ENCODE assay signal across 7 mouse cellular contexts in genomic region chr5:33819876-33820732, GRCm38 (mm10). TPM values are rescaled to one million over a fixed set of nuclear protein-coding genes. Genes with fewer than 3 reads are reported as not detected.
DNase-seq lines count a peak whose midpoint lies in the region; ATAC-seq lines count a peak whose summit lies in the region.

Nsd2 (plus strand) TSS chr5:33820725.

- no peaks in the 10 kb centered on the region for H3K9me3 ChIP-seq in limb, embryonic 10.5 days (replicated peaks)
- no peaks in the 10 kb centered on the region for H3K9me3 ChIP-seq in midbrain, embryonic 13.5 days

- peak within 1 kb of the TSS; percentile 87 for H3K4me2 ChIP-seq in midbrain, embryonic 13.5 days (replicated peaks)

- peak within 1 kb of the TSS; percentile 97 for H3K27ac ChIP-seq in limb, embryonic 10.5 days
- peak within 1 kb of the TSS; percentile 100 for H3K27ac ChIP-seq in midbrain, embryonic 13.5 days

- no peaks in the 10 kb centered on the region for H3K27me3 ChIP-seq in limb, embryonic 10.5 days (ENCODE audit: low read depth, poor library complexity, severe bottlenecking)
- no peaks in the 10 kb centered on the region for H3K27me3 ChIP-seq in midbrain, embryonic 13.5 days

- peak; percentile 80 for ATAC-seq in midbrain, embryonic 13.5 days

- WGBS in limb, embryonic 10.5 days, result 2% methylated on average over 120 of the region's 136 CpGs
- whole genome bisulfite sequencing in midbrain, embryonic 13.5 days, result 0% methylated on average over 90 of the region's 136 CpGs

- H3K9ac ChIP-seq in midbrain, embryonic 13.5 days (replicated peaks), result peak within 1 kb of the TSS; percentile 100

- peaks cover 48% of the 10 kb centered on the region for H3K4me1 ChIP-seq in limb, embryonic 10.5 days
- H3K4me1 ChIP-seq in midbrain, embryonic 13.5 days (replicated peaks), result peaks cover 47% of the 10 kb centered on the region

- peak; percentile 79 for DNase-seq in adrenal gland, adult 8-10 months
- peak; percentile 84 for DNase-seq in embryo, embryonic 9.5 days (ENCODE audit: extremely low spot score)
- DNase-seq in gonadal fat pad, adult 2 months (ENCODE audit: low read depth), result no peak
- peak; percentile 82 for DNase-seq in kidney, adult 11 months
- DNase-seq in limb, embryonic 10.5 days (ENCODE audit: low spot score), result peak; percentile 88
- peak; percentile 84 for DNase-seq in spleen, adult 12 weeks (ENCODE audit: low spot score)

- peaks cover 11% of the 10 kb centered on the region for H3K36me3 ChIP-seq in limb, embryonic 10.5 days
- no peaks in the 10 kb centered on the region for H3K36me3 ChIP-seq in midbrain, embryonic 13.5 days

- H3K4me3 ChIP-seq in limb, embryonic 10.5 days, result peak within 1 kb of the TSS; percentile 84
- peak within 1 kb of the TSS; percentile 98 for H3K4me3 ChIP-seq in midbrain, embryonic 13.5 days (replicated peaks)

RNA-seq across cellular contexts. Expression of gene Nsd2, which starts in this region (rescaled TPM):
- total RNA-seq in adrenal gland, adult 8-10 months (2022), result 10 to 100 TPM; 40.6 to 60.1 (median 54.9) TPM
- polyA plus RNA-seq in gonadal fat pad, adult 2 months (2012; rRNA removed), result 14.2 and 14.6 TPM in 2 replicates
- 79.4 and 90.3 TPM in 2 replicates for polyA plus RNA-seq in limb, embryonic 10.5 days (2016; fragmentation: Nextera tagmentation; extraction: Ambion mirVana)
- polyA plus RNA-seq in midbrain, embryonic 13.5 days (2015; fragmentation: Nextera tagmentation; extraction: Ambion mirVana), result 83.3 and 87.2 TPM in 2 replicates
